Mouse (Mus musculus) bone marrow macrophage, adult 2 months (primary cell): ENCODE data around the gene Cxadr.
"Not testable (repeated sequence)": the region's sequence is repeated elsewhere in the genome, so short reads cannot be mapped to it uniquely, and the experiment has no call there.

Source experiments
- CTCF ChIP-seq: IDR thresholded peaks from 2 replicates; pipeline ENCODE4 v1.5.1; 2012; ENCODE audit warnings: low read depth, mild to moderate bottlenecking, low read length, moderate library complexity
- POLR2A ChIP-seq: IDR thresholded peaks from 2 replicates; pipeline ENCODE4 v1.6.1; 2012; ENCODE audit warnings: mild to moderate bottlenecking, low read depth, low read length, borderline replicate concordance

- TF ChIP-seq POLR2A, CTCF: not testable (repeated sequence)
These were observed 63.3 kb downstream of the Cxadr start for GRCm38 (mm10) chr16:78364554-78364953.
